Mouse (Mus musculus): ENCODE measurements around the gene Dirc2.

DNA sequence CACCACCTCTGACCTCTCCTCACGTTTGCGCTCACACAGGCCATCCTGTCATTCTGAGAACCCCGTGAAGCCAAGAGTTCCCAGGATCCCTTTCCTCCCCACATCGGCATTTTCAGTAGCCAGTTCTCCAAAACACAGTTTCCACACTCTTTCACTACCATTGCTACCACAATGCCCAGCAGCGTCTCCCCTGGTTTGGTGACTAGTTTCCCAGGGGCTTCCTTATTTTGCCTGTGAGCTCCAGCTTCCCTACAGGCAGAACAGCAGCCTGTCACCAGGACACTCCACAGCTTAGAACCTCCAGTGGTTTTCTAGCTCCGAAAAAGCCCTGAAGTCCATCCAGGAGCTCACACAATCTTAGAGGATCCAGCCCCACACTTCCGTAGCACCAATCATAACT, 19.8 kb downstream of the Dirc2 start:
- TF ChIP-seq CTCF (IDR thresholded peaks at IDR 0.05; ENCODE audit: low read depth) (no peak), EP300 (IDR thresholded peaks at IDR 0.05; ENCODE audit: low read depth) (no peak)

Data from liver, postnatal 0 days (tissue).